Mouse (Mus musculus) spleen, embryonic (tissue): ENCODE data around the gene Agap1.

Source experiments
- CTCF ChIA-PET: fragments of 350-600 bp; sonication (Branson Sonifier 250); formaldehyde crosslinking; loops from one replicate; lab custom pipeline; 2022; lab: Charles Lee

The Agap1 gene

GRCm38 (mm10) chr1:89543312-89543711 is 88.7 kb downstream of the Agap1 start:
- CTCF ChIA-PET = no interaction called here

- CTCF ChIA-PET = no interaction called here
Measured at GRCm38 (mm10) chr1:89544094-89544493, 89.5 kb downstream of the Agap1 start.

GRCm38 (mm10) chr1:89545099-89545498 is 90.5 kb downstream of the Agap1 start:
- CTCF ChIA-PET = no interaction called here

GRCm38 (mm10) chr1:89547525-89548504 is 93.2 kb downstream of the Agap1 start:
- CTCF ChIA-PET = no interaction called here

GRCm38 (mm10) chr1:89550061-89550869 is 95.7 kb downstream of the Agap1 start:
- CTCF ChIA-PET = no interaction called here

GRCm38 (mm10) chr1:89552470-89552869 is 97.9 kb downstream of the Agap1 start:
- CTCF ChIA-PET = no interaction called here

GRCm38 (mm10) chr1:89553791-89554190 is 99.2 kb downstream of the Agap1 start:
- CTCF ChIA-PET = no interaction called here

- CTCF ChIA-PET = no interaction called here
Measured at GRCm38 (mm10) chr1:89554969-89555856, 100.6 kb downstream of the Agap1 start.

- CTCF ChIA-PET = no interaction called here
Measured at GRCm38 (mm10) chr1:89556006-89556405, 101.4 kb downstream of the Agap1 start.

GRCm38 (mm10) chr1:89557401-89557800 is 102.8 kb downstream of the Agap1 start:
- CTCF ChIA-PET = no interaction called here

GRCm38 (mm10) chr1:89558080-89558479 is 103.5 kb downstream of the Agap1 start:
- CTCF ChIA-PET = no interaction called here

- CTCF ChIA-PET = no interaction called here
Measured at GRCm38 (mm10) chr1:89563399-89563798, 108.8 kb downstream of the Agap1 start.

GRCm38 (mm10) chr1:89566578-89567488 is 112.2 kb downstream of the Agap1 start:
- CTCF ChIA-PET = no interaction called here

- CTCF ChIA-PET = no interaction called here
Measured at GRCm38 (mm10) chr1:89568546-89569405, 114.2 kb downstream of the Agap1 start.

- CTCF ChIA-PET = no interaction called here
Measured at GRCm38 (mm10) chr1:89570522-89571299, 116.1 kb downstream of the Agap1 start.

GRCm38 (mm10) chr1:89573486-89573885 is 118.9 kb downstream of the Agap1 start:
- CTCF ChIA-PET = no interaction called here

- CTCF ChIA-PET = no interaction called here
Measured at GRCm38 (mm10) chr1:89574941-89575890, 120.6 kb downstream of the Agap1 start.
